Mouse (Mus musculus) neural tube, embryonic 12.5 days (tissue): ENCODE measurements at regions not wholly inside any gene's neighbourhood (a gene's known extent, or its start where the extent isn't known, plus 50 kb on each side); places are given as distances from the start of the nearest gene placed in this dataset.

Source experiments
- ATAC-seq: fragments of 200-750 bp; cut with Nextera tagmentation; 2 replicates; pipeline ENCODE4 v1.8.0; 2017; ENCODE audit warnings: low read depth, mild to moderate bottlenecking, moderate TSS enrichment, moderate library complexity; ENCODE audit not compliant: low FRiP score
- H3K27ac ChIP-seq: fragments of 300-500 bp; sonication (generic); 2 replicates; pipeline ENCODE4 v1.5.1; 2016
- H3K27me3 ChIP-seq: fragments of 300-500 bp; sonication (generic); replicated peaks from 2 replicates; pipeline ENCODE4 v1.6.1; 2016; ENCODE audit warnings: mild to moderate bottlenecking
- H3K36me3 ChIP-seq: fragments of 300-500 bp; sonication (generic); 2 replicates; pipeline ENCODE4 v1.6.1; 2016; ENCODE audit warnings: mild to moderate bottlenecking
- H3K4me1 ChIP-seq: fragments of 300-500 bp; sonication (generic); 2 replicates; pipeline ENCODE4 v1.6.1; 2016
- H3K4me2 ChIP-seq: fragments of 300-500 bp; sonication (generic); replicated peaks from 2 replicates; pipeline ENCODE4 v1.6.1; 2016; ENCODE audit warnings: mild to moderate bottlenecking
- H3K4me3 ChIP-seq: fragments of 300-500 bp; sonication (generic); 2 replicates; pipeline ENCODE4 v1.5.1; 2016
- H3K9ac ChIP-seq: fragments of 300-500 bp; sonication (generic); 2 replicates; pipeline ENCODE4 v1.6.1; 2016; ENCODE audit warnings: mild to moderate bottlenecking
- H3K9me3 ChIP-seq: fragments of 300-500 bp; sonication (generic); 2 replicates; pipeline ENCODE4 v1.6.1; 2016; ENCODE audit warnings: mild to moderate bottlenecking
- WGBS: fragments of 180-500 bp; shearing (Covaris S2); methylation state at CpG from one replicate; pipeline ENCODE4 v1.1.7; 2016; 5-methylcytosine and 5-hydroxymethylcytosine counted together

DNA sequence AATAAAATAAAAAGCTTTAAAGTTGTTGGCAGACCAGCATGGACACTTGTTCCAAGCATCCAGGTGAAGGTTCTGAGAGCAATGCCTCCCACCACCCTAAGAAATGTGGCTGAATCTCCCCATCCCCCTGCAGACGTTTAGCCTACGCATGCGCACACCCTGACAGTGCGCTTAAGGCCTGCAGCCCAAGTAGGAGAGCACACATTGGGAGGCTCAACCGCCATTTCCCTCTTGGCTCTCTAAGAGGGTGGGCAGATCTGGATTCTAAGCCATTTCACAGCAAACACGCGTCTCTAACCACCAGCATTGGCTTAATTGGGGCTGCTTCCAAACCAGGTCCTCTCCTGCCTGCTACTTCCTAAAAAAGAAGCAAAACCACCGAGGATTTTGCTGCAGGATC lies 106.6 kb downstream of the Barhl2 start:
- H3K9me3 ChIP-seq = no peaks in the 10 kb centered on the region
- H3K4me2 ChIP-seq = no peak overlapping the region
- H3K36me3 ChIP-seq = no peaks in the 10 kb centered on the region
- 90% methylated on average over 8 of the region's 8 CpGs for WGBS
- no peak overlapping the region for H3K27ac ChIP-seq
- H3K4me1 ChIP-seq = no peaks in the 10 kb centered on the region
- no peak overlapping the region for H3K4me3 ChIP-seq
- no peaks in the 10 kb centered on the region for H3K27me3 ChIP-seq
- no peak for ATAC-seq
- H3K9ac ChIP-seq = no peak overlapping the region

DNA sequence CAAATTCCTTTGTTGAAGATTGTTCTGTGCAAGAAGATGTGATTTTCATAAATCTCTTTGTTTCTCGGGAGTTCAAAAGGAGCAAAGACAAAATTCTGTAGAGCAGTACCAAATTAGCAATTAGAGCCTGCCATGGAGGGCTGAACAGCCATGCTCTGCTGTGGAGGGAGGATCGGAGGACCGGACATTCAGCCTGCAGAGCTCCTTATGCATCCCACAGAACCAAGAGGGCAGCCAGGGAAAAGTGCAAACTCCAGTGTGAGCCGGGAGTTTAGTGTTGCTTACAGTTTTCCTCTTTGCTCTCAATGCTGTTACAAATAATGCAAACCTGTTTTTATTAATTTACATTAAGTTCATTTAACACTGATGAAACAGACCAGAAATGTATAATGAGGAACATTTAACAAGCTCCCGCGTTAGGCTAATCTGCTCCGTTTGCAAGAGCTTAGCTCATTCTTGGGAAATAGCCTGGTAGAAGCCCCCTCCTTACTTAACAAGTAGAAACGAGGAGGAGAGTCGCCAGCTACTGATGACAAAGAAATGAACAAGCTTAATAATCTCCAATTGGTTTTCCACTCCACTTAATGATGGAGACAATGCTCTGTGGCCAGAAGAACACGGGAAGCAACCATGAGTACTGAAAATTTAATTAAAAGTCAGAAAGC lies 108.0 kb downstream of the Barhl2 start:
- no peak overlapping the region for H3K9ac ChIP-seq
- no peaks in the 10 kb centered on the region for H3K36me3 ChIP-seq
- no peaks in the 10 kb centered on the region for H3K9me3 ChIP-seq
- no peaks in the 10 kb centered on the region for H3K4me1 ChIP-seq
- no peak overlapping the region for H3K27ac ChIP-seq
- H3K27me3 ChIP-seq = no peaks in the 10 kb centered on the region
- no peak overlapping the region for H3K4me3 ChIP-seq
- WGBS = 66% methylated on average over 10 of the region's 10 CpGs
- no peak for ATAC-seq
- H3K4me2 ChIP-seq = no peak overlapping the region

DNA sequence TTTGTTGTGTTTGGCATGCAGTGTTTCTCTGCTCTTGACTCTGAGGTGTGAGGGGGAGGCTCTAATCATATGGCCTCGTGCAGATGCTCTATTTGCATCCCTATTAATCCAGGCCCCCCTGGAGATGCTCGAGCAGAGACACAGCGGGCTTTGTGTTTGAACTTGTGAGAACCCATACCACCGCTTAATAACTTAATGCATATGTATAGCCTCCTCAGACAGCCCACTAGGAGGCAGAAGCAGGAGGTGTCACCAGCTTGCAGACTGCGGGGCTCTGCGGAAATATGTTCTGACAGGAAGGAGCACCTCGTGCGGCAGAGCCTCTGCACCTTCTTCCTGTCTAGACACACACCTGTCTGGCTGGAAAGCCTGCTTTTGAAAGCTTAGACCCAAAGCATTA lies 113.7 kb downstream of the Barhl2 start:
- Histone ChIP-seq H3K4me3 (no peak overlapping the region), H3K9me3 (no peaks in the 10 kb centered on the region), H3K9ac (no peak overlapping the region), H3K27me3 (no peaks in the 10 kb centered on the region), H3K36me3 (no peaks in the 10 kb centered on the region), H3K27ac (no peak overlapping the region), H3K4me2 (peak overlapping the region; percentile 3; the same call in 1 of the 2 replicates), H3K4me1 (peaks cover 7% of the 10 kb centered on the region)
- WGBS = 6% methylated on average over 8 of the region's 8 CpGs
- ATAC-seq = no peak

DNA sequence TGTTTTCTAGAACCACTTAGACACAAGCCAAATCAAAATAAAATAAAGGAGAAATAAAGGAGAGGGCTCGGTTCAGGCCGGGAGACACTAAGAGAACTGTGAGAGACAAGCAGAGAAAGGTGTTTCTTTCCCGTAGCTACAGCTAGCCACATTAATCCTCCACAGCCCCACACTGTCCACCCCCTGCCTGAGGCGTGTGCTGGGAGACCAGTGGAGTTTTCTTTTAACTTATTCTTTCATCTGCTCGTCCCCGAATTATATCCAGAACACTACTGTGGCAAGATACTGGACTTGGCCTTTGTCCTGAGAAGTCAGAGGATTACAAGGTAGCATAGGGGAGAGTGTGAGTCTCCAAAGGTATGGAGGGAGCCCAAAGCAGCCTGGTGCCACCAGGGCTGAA lies 114.4 kb downstream of the Barhl2 start:
- WGBS = 38% methylated on average over 6 of the region's 6 CpGs
- Histone ChIP-seq H3K4me1 (peaks cover 7% of the 10 kb centered on the region), H3K27ac (no peak overlapping the region), H3K36me3 (no peaks in the 10 kb centered on the region), H3K9ac (no peak overlapping the region), H3K27me3 (no peaks in the 10 kb centered on the region), H3K9me3 (no peaks in the 10 kb centered on the region), H3K4me2 (0 out of 2 replicates have a peak overlapping the region, but pooled peaks have one; percentile 3), H3K4me3 (no peak overlapping the region)
- no peak for ATAC-seq

DNA sequence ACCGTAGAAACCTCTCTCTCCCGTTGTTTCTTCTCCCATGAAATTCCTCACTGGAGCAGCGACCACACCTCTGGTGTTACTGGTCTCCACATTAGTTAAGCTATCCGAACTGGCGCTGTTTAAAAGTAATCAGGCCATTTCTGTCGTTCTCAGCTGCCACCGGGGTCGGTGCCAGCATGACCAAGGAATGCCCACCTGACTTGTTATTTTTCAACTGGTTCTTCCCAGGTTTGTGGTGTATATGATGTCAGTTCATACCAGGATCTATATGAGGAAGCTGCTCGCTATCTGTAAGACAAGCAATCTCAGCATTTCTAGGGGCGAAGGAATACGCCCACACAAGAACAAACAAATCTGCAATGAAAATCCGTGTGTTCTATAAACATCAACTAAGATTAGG lies 116.6 kb downstream of the Barhl2 start:
- 77% methylated on average over 12 of the region's 12 CpGs for WGBS
- Histone ChIP-seq H3K36me3 (no peaks in the 10 kb centered on the region), H3K4me3 (no peak overlapping the region), H3K9ac (no peak overlapping the region), H3K4me1 (peaks cover 7% of the 10 kb centered on the region), H3K4me2 (no peak overlapping the region), H3K9me3 (no peaks in the 10 kb centered on the region), H3K27ac (no peak overlapping the region), H3K27me3 (no peaks in the 10 kb centered on the region)
- ATAC-seq = no peak

DNA sequence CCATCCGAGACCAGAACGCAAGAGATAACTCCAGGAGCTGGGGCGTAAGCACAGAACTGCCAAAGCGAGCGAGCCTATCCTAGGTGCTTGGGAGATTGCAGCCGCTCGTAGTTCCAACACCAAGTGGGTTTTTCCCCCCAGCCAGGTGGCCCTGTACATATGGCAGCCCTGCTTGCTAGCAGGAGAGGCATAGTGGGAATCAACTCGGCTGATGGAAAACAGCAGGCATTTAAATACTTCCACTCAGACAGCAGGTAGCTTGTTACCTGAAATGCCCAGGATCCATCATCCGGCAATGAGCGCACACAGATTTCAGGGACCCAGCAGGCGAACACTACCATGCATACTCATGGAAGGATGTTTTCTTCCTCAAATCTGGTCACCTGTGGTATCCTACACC lies 122.3 kb downstream of the Barhl2 start:
- Histone ChIP-seq H3K27me3 (no peaks in the 10 kb centered on the region), H3K4me3 (no peak overlapping the region), H3K4me1 (peaks cover 3% of the 10 kb centered on the region; the same call in 1 of the 2 replicates), H3K4me2 (no peak overlapping the region), H3K9ac (no peak overlapping the region), H3K36me3 (no peaks in the 10 kb centered on the region), H3K27ac (no peak overlapping the region), H3K9me3 (no peaks in the 10 kb centered on the region)
- no peak for ATAC-seq
- WGBS = 91% methylated on average over 11 of the region's 11 CpGs

DNA sequence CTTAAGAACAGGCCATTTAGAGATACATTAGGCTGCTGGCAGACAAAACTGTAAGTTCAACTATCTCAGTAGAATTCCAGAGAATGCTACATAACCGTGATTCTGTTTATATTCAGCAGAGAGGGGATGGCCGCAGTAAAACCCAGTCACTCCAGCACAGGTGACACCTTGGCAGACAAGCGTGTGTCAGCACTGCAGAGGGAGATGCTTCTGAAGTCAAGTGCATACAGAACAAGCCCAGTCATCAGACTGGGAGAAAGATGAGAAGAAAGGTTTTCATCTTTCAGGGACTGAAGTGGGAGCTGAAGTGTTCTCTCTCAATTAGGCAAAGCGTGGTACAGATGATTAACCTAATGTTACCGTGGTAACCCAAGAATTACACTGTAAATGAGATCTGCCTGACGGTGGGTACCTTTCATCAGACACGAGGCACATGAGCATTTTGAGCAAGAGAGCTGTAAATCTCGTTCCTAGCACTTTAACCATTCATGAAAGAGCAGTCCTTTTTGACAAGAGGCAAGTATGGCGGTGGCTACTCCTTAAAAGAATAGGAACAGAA lies 130.3 kb downstream of the Barhl2 start:
- Histone ChIP-seq H3K27me3 (no peaks in the 10 kb centered on the region), H3K4me3 (no peak overlapping the region), H3K4me1 (no peaks in the 10 kb centered on the region), H3K4me2 (no peak overlapping the region), H3K36me3 (no peaks in the 10 kb centered on the region), H3K9me3 (no peaks in the 10 kb centered on the region), H3K27ac (no peak overlapping the region), H3K9ac (no peak overlapping the region)
- no peak for ATAC-seq
- 58% methylated on average over 9 of the region's 9 CpGs for WGBS

DNA sequence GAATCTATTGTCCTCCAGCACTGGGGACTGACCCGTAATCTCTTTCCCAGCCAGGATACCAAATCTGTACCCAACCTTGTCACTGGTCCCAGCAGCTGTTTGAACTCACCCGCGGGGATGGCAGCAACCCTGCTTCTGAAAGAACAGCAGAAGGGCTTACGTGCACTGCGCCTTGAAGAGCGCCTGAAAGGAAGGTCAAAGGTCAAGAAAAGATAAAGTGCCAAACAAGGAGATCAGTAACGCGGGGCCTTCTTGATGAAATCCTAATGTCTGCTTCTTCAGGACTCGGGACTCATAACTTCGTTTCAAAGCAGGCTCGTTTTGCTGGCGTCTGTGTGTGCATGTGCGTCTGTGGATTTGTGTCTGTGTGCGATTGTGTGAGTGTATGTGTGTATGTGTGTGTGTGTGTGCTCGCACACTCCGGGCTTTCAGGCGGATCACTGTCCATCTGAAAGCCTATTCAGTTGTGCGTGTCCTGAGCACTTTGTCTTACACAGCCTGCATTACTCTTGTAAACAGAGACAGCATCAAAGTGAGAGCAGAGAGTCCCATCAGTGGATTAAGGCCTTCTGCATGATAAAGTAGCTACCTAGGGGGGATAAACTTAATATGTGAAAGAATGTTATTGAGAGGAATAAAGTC lies 135.3 kb downstream of the Barhl2 start:
- no peak for ATAC-seq
- H3K4me3 ChIP-seq = no peak overlapping the region
- no peaks in the 10 kb centered on the region for H3K9me3 ChIP-seq
- WGBS = 34% methylated on average over 18 of the region's 18 CpGs
- H3K36me3 ChIP-seq = no peaks in the 10 kb centered on the region
- no peak overlapping the region for H3K9ac ChIP-seq
- no peak overlapping the region for H3K4me2 ChIP-seq
- no peaks in the 10 kb centered on the region for H3K4me1 ChIP-seq
- H3K27ac ChIP-seq = no peak overlapping the region
- H3K27me3 ChIP-seq = no peaks in the 10 kb centered on the region

DNA sequence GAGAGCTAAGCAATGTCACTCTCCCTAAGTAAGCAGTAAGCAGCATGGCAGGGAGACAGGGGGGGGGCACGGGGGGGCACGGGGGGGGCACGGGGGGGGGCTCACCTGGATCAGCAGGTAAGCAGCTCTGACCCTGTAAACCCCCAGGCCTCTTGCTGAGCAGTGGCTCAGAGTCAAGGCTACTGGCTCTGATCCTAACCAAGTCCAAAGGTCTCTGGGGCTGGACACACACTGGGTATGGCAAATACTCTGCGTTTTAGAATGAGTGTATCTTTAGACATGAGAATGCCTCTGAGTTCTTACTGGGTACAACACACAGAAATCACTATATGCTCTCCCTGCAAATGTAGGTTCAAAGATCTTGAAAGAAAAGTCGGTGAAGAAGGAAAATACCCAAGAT lies 136.5 kb downstream of the Barhl2 start:
- Histone ChIP-seq H3K27ac (no peak overlapping the region), H3K4me2 (no peak overlapping the region), H3K4me1 (no peaks in the 10 kb centered on the region), H3K27me3 (no peaks in the 10 kb centered on the region), H3K9ac (no peak overlapping the region), H3K9me3 (no peaks in the 10 kb centered on the region), H3K36me3 (no peaks in the 10 kb centered on the region), H3K4me3 (no peak overlapping the region)
- 78% methylated on average over 2 of the region's 5 CpGs for WGBS
- no peak for ATAC-seq

DNA sequence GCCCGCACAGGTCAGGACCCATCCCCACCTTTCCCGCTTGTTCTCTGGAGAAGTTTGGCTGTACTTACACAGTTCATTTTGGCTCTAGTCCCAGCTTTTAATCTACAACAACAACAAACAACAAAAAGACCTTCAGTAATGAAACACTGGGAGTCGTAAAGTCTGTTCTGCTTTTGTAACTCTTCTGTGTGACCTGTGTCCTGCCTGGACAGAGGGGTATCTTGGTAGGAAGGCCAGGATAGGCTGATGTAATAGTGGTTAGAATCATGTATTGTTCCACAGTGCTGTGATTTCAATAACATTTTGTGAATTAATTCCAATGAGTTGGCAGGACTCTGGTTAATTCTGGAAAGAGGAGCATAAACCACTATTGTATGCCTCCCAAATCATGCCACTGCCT lies 136.9 kb downstream of the Barhl2 start:
- Histone ChIP-seq H3K36me3 (no peaks in the 10 kb centered on the region), H3K4me3 (no peak overlapping the region), H3K9ac (no peak overlapping the region), H3K4me2 (no peak overlapping the region), H3K9me3 (no peaks in the 10 kb centered on the region), H3K4me1 (no peaks in the 10 kb centered on the region), H3K27me3 (no peaks in the 10 kb centered on the region), H3K27ac (no peak overlapping the region)
- WGBS = 73% methylated on average over 3 of the region's 3 CpGs
- ATAC-seq = no peak

DNA sequence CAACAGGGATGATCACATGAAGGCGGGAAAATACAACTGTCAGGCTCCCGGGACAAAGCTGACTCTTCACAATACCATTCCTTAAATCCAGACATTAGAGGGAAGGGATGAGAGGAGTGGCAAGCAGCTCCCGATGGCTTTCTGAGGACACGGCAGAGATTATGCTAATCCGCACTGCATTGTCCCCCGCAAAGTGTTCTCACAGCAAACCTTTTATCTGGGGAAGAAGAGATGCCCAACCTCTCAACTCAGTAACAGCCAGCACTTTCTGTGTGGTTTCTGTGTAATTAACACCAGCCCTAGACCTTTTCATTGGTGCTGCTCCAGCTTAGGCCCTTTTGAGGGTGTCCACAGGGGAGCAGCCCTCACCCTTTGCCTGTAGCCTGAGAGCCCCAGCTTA lies 137.9 kb downstream of the Barhl2 start:
- no peak overlapping the region for H3K9ac ChIP-seq
- H3K4me1 ChIP-seq = no peaks in the 10 kb centered on the region
- no peak for ATAC-seq

DNA sequence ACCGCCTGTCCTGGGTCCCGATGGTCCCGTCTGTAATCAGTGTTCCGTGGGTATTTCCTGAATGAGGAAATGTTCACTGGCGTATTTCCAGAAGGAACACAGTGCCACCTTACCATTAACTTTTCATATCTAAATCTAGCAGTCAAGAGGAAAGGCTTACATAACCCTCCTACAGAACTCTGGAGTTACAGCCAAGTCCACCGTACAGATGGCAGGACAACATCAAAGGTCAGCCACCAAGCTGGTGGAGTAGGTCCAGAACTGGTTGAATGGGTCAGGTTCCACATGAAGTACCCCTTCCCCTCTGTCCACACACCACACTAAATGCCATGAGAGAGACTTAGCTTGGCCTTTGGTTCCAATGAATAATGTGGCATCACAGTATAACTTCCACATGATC lies 139.7 kb downstream of the Barhl2 start:
- Histone ChIP-seq H3K4me3 (no peak overlapping the region), H3K27me3 (no peaks in the 10 kb centered on the region), H3K27ac (no peak overlapping the region), H3K36me3 (no peaks in the 10 kb centered on the region), H3K4me1 (no peaks in the 10 kb centered on the region), H3K4me2 (no peak overlapping the region), H3K9ac (no peak overlapping the region), H3K9me3 (no peaks in the 10 kb centered on the region)
- ATAC-seq = no peak
- 91% methylated on average over 6 of the region's 6 CpGs for WGBS

More for the DNA sequence above, 137.9 kb downstream of the Barhl2 start:
- H3K27me3 ChIP-seq = no peaks in the 10 kb centered on the region
- H3K4me3 ChIP-seq = no peak overlapping the region
- 22% methylated on average over 6 of the region's 6 CpGs for WGBS
- H3K36me3 ChIP-seq = no peaks in the 10 kb centered on the region
- no peak overlapping the region for H3K4me2 ChIP-seq
- H3K9me3 ChIP-seq = no peaks in the 10 kb centered on the region
- H3K27ac ChIP-seq = no peak overlapping the region

DNA sequence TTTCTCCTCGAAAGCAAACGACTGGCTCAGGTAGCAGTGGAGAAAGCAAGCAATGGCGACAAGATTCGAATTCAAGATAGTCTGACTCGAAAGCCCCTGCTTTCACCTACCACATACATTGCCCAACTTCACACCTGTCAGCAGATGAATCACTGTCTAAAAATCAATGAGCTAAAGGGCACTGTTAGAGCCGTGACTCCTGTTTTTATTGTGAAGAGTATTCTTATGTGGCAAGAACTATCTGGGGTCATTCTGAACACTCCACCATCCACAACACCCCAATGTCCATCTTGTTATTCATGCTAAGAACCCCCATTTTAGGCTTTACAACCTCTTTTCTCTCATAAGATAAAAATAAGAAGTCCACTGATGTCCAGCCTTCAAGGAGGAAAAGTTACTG lies 144.1 kb downstream of the Barhl2 start:
- Histone ChIP-seq H3K36me3 (no peaks in the 10 kb centered on the region), H3K4me1 (no peaks in the 10 kb centered on the region), H3K4me2 (no peak overlapping the region), H3K27ac (no peak overlapping the region), H3K9ac (no peak overlapping the region), H3K27me3 (no peaks in the 10 kb centered on the region), H3K9me3 (no peaks in the 10 kb centered on the region), H3K4me3 (no peak overlapping the region)
- 78% methylated on average over 6 of the region's 6 CpGs for WGBS
- no peak for ATAC-seq
